Comparison of ENCODE assay signal across 7 mouse cellular contexts in genomic region chr11:75460844-75461742, GRCm38 (mm10). TPM values are rescaled to one million over a fixed set of nuclear protein-coding genes. Genes with fewer than 3 reads are reported as not detected.
DNase-seq lines count a peak whose midpoint lies in the region; ATAC-seq lines count a peak whose summit lies in the region.

Tlcd2 (plus strand) TSS chr11:75461715.

- H3K4me1 ChIP-seq in embryonic facial prominence, embryonic 11.5 days (ENCODE audit: control insufficient read depth, insufficient read depth, low read length), result peaks cover 6% of the 10 kb centered on the region; the same call in 1 of the 2 replicates
- H3K4me1 ChIP-seq in limb, embryonic 10.5 days, result peaks cover 38% of the 10 kb centered on the region
- H3K4me1 ChIP-seq in midbrain, embryonic 13.5 days (replicated peaks), result peaks cover 36% of the 10 kb centered on the region

- H3K27me3 ChIP-seq in embryonic facial prominence, embryonic 11.5 days (ENCODE audit: control insufficient read depth, insufficient read depth, low read length), result no peaks in the 10 kb centered on the region
- H3K27me3 ChIP-seq in limb, embryonic 10.5 days (ENCODE audit: low read depth, poor library complexity, severe bottlenecking), result no peaks in the 10 kb centered on the region
- no peaks in the 10 kb centered on the region; the same call in 1 of the 2 replicates for H3K27me3 ChIP-seq in midbrain, embryonic 13.5 days

- under 1% methylated on average over 46 of the region's 46 CpGs for WGBS in embryonic facial prominence, embryonic 11.5 days
- WGBS in limb, embryonic 10.5 days, result under 1% methylated on average over 46 of the region's 46 CpGs
- WGBS in midbrain, embryonic 13.5 days, result under 1% methylated on average over 46 of the region's 46 CpGs

- H3K4me2 ChIP-seq in embryonic facial prominence, embryonic 11.5 days (ENCODE audit: low read depth, low read length), result peak within 1 kb of the TSS; percentile 95
- H3K4me2 ChIP-seq in midbrain, embryonic 13.5 days (replicated peaks), result peak within 1 kb of the TSS; percentile 98

- ATAC-seq in embryonic facial prominence, embryonic 11.5 days (replicated peaks; ENCODE audit: insufficient number of reproducible peaks, low FRiP score, low TSS enrichment, low read depth), result peak; percentile 93
- peak; percentile 72 for ATAC-seq in granulocyte monocyte progenitor cell, adult 5-6 weeks (replicated peaks; ENCODE audit: poor library complexity, severe bottlenecking)
- peak; percentile 97 for ATAC-seq in midbrain, embryonic 13.5 days

- H3K4me3 ChIP-seq in embryonic facial prominence, embryonic 11.5 days (ENCODE audit: low read depth, low read length), result peak within 1 kb of the TSS; percentile 63
- H3K4me3 ChIP-seq in limb, embryonic 10.5 days, result peak within 1 kb of the TSS; percentile 69
- H3K4me3 ChIP-seq in midbrain, embryonic 13.5 days (replicated peaks), result peak within 1 kb of the TSS; percentile 85

- H3K27ac ChIP-seq in embryonic facial prominence, embryonic 11.5 days (replicated peaks; ENCODE audit: low read depth, low read length), result peak within 1 kb of the TSS; percentile 78
- peak within 1 kb of the TSS; percentile 86 for H3K27ac ChIP-seq in limb, embryonic 10.5 days
- peak within 1 kb of the TSS; percentile 81 for H3K27ac ChIP-seq in midbrain, embryonic 13.5 days

- no peaks in the 10 kb centered on the region for H3K36me3 ChIP-seq in embryonic facial prominence, embryonic 11.5 days (replicated peaks; ENCODE audit: control insufficient read depth, insufficient read depth, low read depth, low read length)
- peaks cover 10% of the 10 kb centered on the region; the same call in 1 of the 2 replicates for H3K36me3 ChIP-seq in limb, embryonic 10.5 days
- H3K36me3 ChIP-seq in midbrain, embryonic 13.5 days, result peaks cover 16% of the 10 kb centered on the region

- H3K9me3 ChIP-seq in embryonic facial prominence, embryonic 11.5 days (replicated peaks; ENCODE audit: control insufficient read depth, low read length), result no peaks in the 10 kb centered on the region
- H3K9me3 ChIP-seq in limb, embryonic 10.5 days (replicated peaks), result no peaks in the 10 kb centered on the region
- no peaks in the 10 kb centered on the region for H3K9me3 ChIP-seq in midbrain, embryonic 13.5 days

- DNase-seq in adrenal gland, postnatal 14 days, result peak; percentile 100
- DNase-seq in embryonic facial prominence, embryonic 11.5 days (ENCODE audit: low spot score), result peak; percentile 100
- peak; percentile 100 for DNase-seq in kidney, adult 11 months
- DNase-seq in limb, embryonic 10.5 days (ENCODE audit: low spot score), result peak; percentile 99
- peak; percentile 98 for DNase-seq in spleen, adult 12 weeks (ENCODE audit: low spot score)

- H3K9ac ChIP-seq in embryonic facial prominence, embryonic 11.5 days (replicated peaks; ENCODE audit: low read length), result peak within 1 kb of the TSS; percentile 59
- peak within 1 kb of the TSS; percentile 81 for H3K9ac ChIP-seq in midbrain, embryonic 13.5 days (replicated peaks)

RNA-seq across cellular contexts. Expression of gene Tlcd2, which starts in this region (rescaled TPM):
- total RNA-seq in adrenal gland, postnatal 14 days (2021), result 13.9 and 24.7 TPM in 2 replicates
- 12.5 and 15.4 TPM in 2 replicates for polyA plus RNA-seq in embryonic facial prominence, embryonic 11.5 days (2014; fragmentation: Nextera tagmentation; extraction: Ambion mirVana)
- total RNA-seq in granulocyte monocyte progenitor cell, adult 5-6 weeks (2014; fragmentation: Nextera tagmentation), result 12.1 and 30.0 TPM in 2 replicates
- total RNA-seq in granulocyte monocyte progenitor cell, adult 5-6 weeks (2017), result 14.1 and 23.2 TPM in 2 replicates
- 9.2 and 9.8 TPM in 2 replicates for polyA plus RNA-seq in limb, embryonic 10.5 days (2016; fragmentation: Nextera tagmentation; extraction: Ambion mirVana)
- polyA plus RNA-seq in midbrain, embryonic 13.5 days (2015; fragmentation: Nextera tagmentation; extraction: Ambion mirVana), result 2.0 and 2.5 TPM in 2 replicates

Comparison
In these comparisons a context has a peak if more than half of its experiments do, and no peak if none do; other contexts are left out.
1. Peak in every context shown above with its lines: DNase-seq, ATAC-seq, H3K4me3 ChIP-seq and H3K27ac ChIP-seq.